Mouse (Mus musculus) heart, embryonic 12.5 days (tissue): Measurements from ENCODE around the gene Snx29. TPM values are rescaled to one million over a fixed set of nuclear protein-coding genes. Genes with fewer than 3 reads are reported as not detected.

Experiments
- ATAC-seq: fragments of 200-750 bp; cut with Nextera tagmentation; 2 replicates; pipeline ENCODE4 v1.8.0; 2017; ENCODE audit warnings: moderate TSS enrichment, moderate library complexity; ENCODE audit not compliant: insufficient number of reproducible peaks, low FRiP score
- H3K27ac ChIP-seq: fragments of 300-500 bp; sonication (generic); 2 replicates; pipeline ENCODE4 v1.5.1; 2016; ENCODE audit warnings: mild to moderate bottlenecking, moderate library complexity; ENCODE audit not compliant: poor library complexity, severe bottlenecking
- H3K27me3 ChIP-seq: fragments of 300-500 bp; sonication (generic); replicated peaks from 2 replicates; pipeline ENCODE4 v1.6.1; 2016; ENCODE audit warnings: mild to moderate bottlenecking, moderate library complexity
- H3K36me3 ChIP-seq: fragments of 300-500 bp; sonication (generic); 2 replicates; pipeline ENCODE4 v1.6.1; 2016; ENCODE audit warnings: mild to moderate bottlenecking, moderate library complexity
- H3K4me1 ChIP-seq: fragments of 300-500 bp; sonication (generic); replicated peaks from 2 replicates; pipeline ENCODE4 v1.6.1; 2016; ENCODE audit warnings: mild to moderate bottlenecking
- H3K4me2 ChIP-seq: fragments of 300-500 bp; sonication (generic); 2 replicates; pipeline ENCODE4 v1.6.1; 2016; ENCODE audit warnings: mild to moderate bottlenecking, moderate library complexity
- H3K4me3 ChIP-seq: fragments of 300-500 bp; sonication (generic); 2 replicates; pipeline ENCODE4 v1.5.1; 2016; ENCODE audit warnings: mild to moderate bottlenecking
- H3K9ac ChIP-seq: fragments of 300-500 bp; sonication (generic); 2 replicates; pipeline ENCODE4 v1.6.1; 2016; ENCODE audit warnings: mild to moderate bottlenecking, moderate library complexity
- H3K9me3 ChIP-seq: fragments of 300-500 bp; sonication (generic); replicated peaks from 2 replicates; pipeline ENCODE4 v1.6.1; 2016; ENCODE audit warnings: mild to moderate bottlenecking, moderate library complexity
- WGBS: fragments of 180-500 bp; shearing (Covaris S2); methylation state at CpG from one replicate; pipeline ENCODE4 v1.1.7; 2016; 5-methylcytosine and 5-hydroxymethylcytosine counted together
- polyA plus RNA-seq: library from polyadenylated mRNA; unstranded; fragments of >200 nt; fragmentation: Nextera tagmentation; extraction: Ambion mirVana; gene quantifications from 2 replicates; pipeline ENCODE4 v1.2.1, GENCODE M21; 2016

Snx29 gene
- polyA plus RNA-seq, 1 experiment from 2014 or later = 6.7 TPM

- no peaks in the 10 kb centered on the region for H3K36me3 ChIP-seq
- H3K9ac ChIP-seq = no peak overlapping the region
- no peak overlapping the region for H3K4me3 ChIP-seq
- H3K27me3 ChIP-seq = no peaks in the 10 kb centered on the region
- no peak for ATAC-seq
- H3K4me1 ChIP-seq = no peaks in the 10 kb centered on the region
- WGBS = 80% methylated on average over 2 of the region's 2 CpGs
- H3K4me2 ChIP-seq = no peak overlapping the region
- no peaks in the 10 kb centered on the region for H3K9me3 ChIP-seq
- H3K27ac ChIP-seq = no peak overlapping the region
Observed at GRCm38 (mm10) chr16:11746036-11746435, 423.3 kb downstream of the Snx29 start.

- Histone ChIP-seq H3K36me3 (no peaks in the 10 kb centered on the region), H3K4me3 (no peak overlapping the region), H3K9ac (no peak overlapping the region), H3K27ac (no peak overlapping the region), H3K4me1 (no peaks in the 10 kb centered on the region), H3K9me3 (no peaks in the 10 kb centered on the region), H3K4me2 (no peak overlapping the region), H3K27me3 (no peaks in the 10 kb centered on the region)
- 86% methylated on average over 5 of the region's 5 CpGs for WGBS
- ATAC-seq = no peak
Observed at GRCm38 (mm10) chr16:11747867-11748266, 425.2 kb downstream of the Snx29 start.

- H3K27ac ChIP-seq = no peak overlapping the region
- ATAC-seq = no peak
- H3K4me3 ChIP-seq = no peak overlapping the region
- H3K4me1 ChIP-seq = no peaks in the 10 kb centered on the region
- no peaks in the 10 kb centered on the region for H3K9me3 ChIP-seq
- no peak overlapping the region for H3K9ac ChIP-seq
- no peaks in the 10 kb centered on the region for H3K36me3 ChIP-seq
- H3K27me3 ChIP-seq = no peaks in the 10 kb centered on the region
- no peak overlapping the region for H3K4me2 ChIP-seq
- WGBS = 79% methylated on average over 3 of the region's 3 CpGs
Observed at GRCm38 (mm10) chr16:11749111-11749510, 426.4 kb downstream of the Snx29 start.

- H3K36me3 ChIP-seq = no peaks in the 10 kb centered on the region
- H3K4me1 ChIP-seq = no peaks in the 10 kb centered on the region
- no peak overlapping the region for H3K9ac ChIP-seq
- no peak overlapping the region for H3K4me3 ChIP-seq
- no peaks in the 10 kb centered on the region for H3K9me3 ChIP-seq
- H3K27ac ChIP-seq = no peak overlapping the region
- H3K27me3 ChIP-seq = no peaks in the 10 kb centered on the region
- no peak for ATAC-seq
- no peak overlapping the region for H3K4me2 ChIP-seq
Observed at GRCm38 (mm10) chr16:11750605-11751004, 427.9 kb downstream of the Snx29 start.

GRCm38 (mm10) chr16:11752557-11752956 is 429.8 kb downstream of the Snx29 start:
- H3K9me3 ChIP-seq = no peaks in the 10 kb centered on the region
- H3K36me3 ChIP-seq = no peaks in the 10 kb centered on the region
- H3K4me2 ChIP-seq = no peak overlapping the region
- no peak overlapping the region for H3K4me3 ChIP-seq
- no peaks in the 10 kb centered on the region for H3K27me3 ChIP-seq
- 86% methylated on average over 5 of the region's 5 CpGs for WGBS
- H3K4me1 ChIP-seq = no peaks in the 10 kb centered on the region
- no peak for ATAC-seq
- H3K27ac ChIP-seq = no peak overlapping the region
- no peak overlapping the region for H3K9ac ChIP-seq

GRCm38 (mm10) chr16:11753466-11753865 is 430.8 kb downstream of the Snx29 start:
- H3K9me3 ChIP-seq = no peaks in the 10 kb centered on the region
- ATAC-seq = no peak
- no peak overlapping the region for H3K4me2 ChIP-seq
- no peaks in the 10 kb centered on the region for H3K4me1 ChIP-seq
- H3K9ac ChIP-seq = no peak overlapping the region
- H3K27ac ChIP-seq = no peak overlapping the region
- 66% methylated on average over 2 of the region's 2 CpGs for WGBS
- H3K4me3 ChIP-seq = no peak overlapping the region
- H3K27me3 ChIP-seq = no peaks in the 10 kb centered on the region
- no peaks in the 10 kb centered on the region for H3K36me3 ChIP-seq

GRCm38 (mm10) chr16:11754136-11754535 is 431.4 kb downstream of the Snx29 start:
- H3K27me3 ChIP-seq = no peaks in the 10 kb centered on the region
- H3K27ac ChIP-seq = no peak overlapping the region
- ATAC-seq = no peak
- no peaks in the 10 kb centered on the region for H3K9me3 ChIP-seq
- H3K4me2 ChIP-seq = no peak overlapping the region
- no peaks in the 10 kb centered on the region for H3K36me3 ChIP-seq
- WGBS = 88% methylated on average over 2 of the region's 2 CpGs
- H3K9ac ChIP-seq = no peak overlapping the region
- no peaks in the 10 kb centered on the region for H3K4me1 ChIP-seq
- no peak overlapping the region for H3K4me3 ChIP-seq

GRCm38 (mm10) chr16:11755281-11756066 is 432.8 kb downstream of the Snx29 start:
- no peak overlapping the region for H3K4me3 ChIP-seq
- no peaks in the 10 kb centered on the region for H3K4me1 ChIP-seq
- ATAC-seq = no peak
- no peaks in the 10 kb centered on the region for H3K36me3 ChIP-seq
- no peak overlapping the region for H3K27ac ChIP-seq
- 0 out of 2 replicates have a peak, but pooled peaks cover 3% of the 10 kb centered on the region for H3K9me3 ChIP-seq
- no peak overlapping the region for H3K9ac ChIP-seq
- WGBS = 77% methylated on average over 9 of the region's 9 CpGs
- no peak overlapping the region for H3K4me2 ChIP-seq
- no peaks in the 10 kb centered on the region for H3K27me3 ChIP-seq

- Histone ChIP-seq H3K27me3 (no peaks in the 10 kb centered on the region), H3K36me3 (no peaks in the 10 kb centered on the region), H3K27ac (no peak overlapping the region), H3K4me3 (no peak overlapping the region), H3K9ac (no peak overlapping the region), H3K4me1 (no peaks in the 10 kb centered on the region), H3K4me2 (no peak overlapping the region), H3K9me3 (0 out of 2 replicates have a peak, but pooled peaks cover 3% of the 10 kb centered on the region)
- ATAC-seq = 0 out of 2 replicates have a peak, but pooled peaks have one; percentile 15
- WGBS = 78% methylated on average over 1 of the region's 1 CpGs
Observed at GRCm38 (mm10) chr16:11756598-11757245, 434.0 kb downstream of the Snx29 start.

- no peak for ATAC-seq
- 91% methylated on average over 8 of the region's 8 CpGs for WGBS
- H3K9ac ChIP-seq = no peak overlapping the region
- no peak overlapping the region for H3K27ac ChIP-seq
- H3K4me1 ChIP-seq = no peaks in the 10 kb centered on the region
- H3K36me3 ChIP-seq = no peaks in the 10 kb centered on the region
- no peaks in the 10 kb centered on the region for H3K27me3 ChIP-seq
- H3K9me3 ChIP-seq = 0 out of 2 replicates have a peak, but pooled peaks cover 3% of the 10 kb centered on the region
- no peak overlapping the region for H3K4me2 ChIP-seq
- H3K4me3 ChIP-seq = no peak overlapping the region
Observed at GRCm38 (mm10) chr16:11757471-11757870, 434.8 kb downstream of the Snx29 start.

- Histone ChIP-seq H3K9me3 (0 out of 2 replicates have a peak, but pooled peaks cover 3% of the 10 kb centered on the region), H3K4me1 (no peaks in the 10 kb centered on the region), H3K27ac (no peak overlapping the region), H3K4me2 (no peak overlapping the region), H3K4me3 (no peak overlapping the region), H3K9ac (no peak overlapping the region), H3K36me3 (no peaks in the 10 kb centered on the region), H3K27me3 (no peaks in the 10 kb centered on the region)
- ATAC-seq = no peak
- WGBS = 76% methylated on average over 7 of the region's 7 CpGs
Observed at GRCm38 (mm10) chr16:11757951-11758350, 435.2 kb downstream of the Snx29 start.
